Mouse (Mus musculus): ENCODE measurements around the gene Zfp609.
A peak's percentile ranks its signal among the peaks of the same experiment; 100 is the strongest.

The Zfp609 gene

DNA sequence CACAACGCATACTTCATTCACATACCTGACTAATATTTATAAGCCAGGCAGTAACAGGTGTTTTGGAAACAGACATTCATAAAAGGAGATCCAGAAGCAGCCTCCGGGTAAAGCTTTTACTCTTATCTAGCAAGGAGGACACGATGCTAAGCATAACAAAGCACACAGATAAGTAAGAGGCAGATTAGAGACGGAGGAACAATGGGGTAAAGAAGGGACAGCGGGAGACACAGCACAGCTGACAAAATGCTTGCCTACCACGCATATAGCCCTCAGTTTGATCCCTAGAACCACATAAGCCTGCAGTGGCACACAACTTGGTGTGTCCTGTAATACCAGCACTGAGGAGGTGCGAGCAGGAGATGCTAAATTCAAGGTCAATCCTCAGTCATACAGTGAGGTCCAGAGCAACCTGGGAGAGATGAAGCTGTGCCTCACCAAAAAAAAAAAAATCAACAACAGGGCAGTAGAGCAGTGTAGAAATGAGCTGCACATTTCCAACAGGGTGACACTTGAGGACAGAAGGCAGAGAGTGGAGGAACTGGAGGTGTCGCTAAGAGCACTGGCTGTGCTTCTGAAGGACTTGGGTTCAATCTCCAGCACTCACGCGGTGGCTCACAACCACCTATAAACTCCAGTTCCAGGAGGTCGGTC lies 56.2 kb downstream of the Zfp609 start:
- no peak for DNase-seq (ENCODE audit: low read depth, low spot score)

DNA sequence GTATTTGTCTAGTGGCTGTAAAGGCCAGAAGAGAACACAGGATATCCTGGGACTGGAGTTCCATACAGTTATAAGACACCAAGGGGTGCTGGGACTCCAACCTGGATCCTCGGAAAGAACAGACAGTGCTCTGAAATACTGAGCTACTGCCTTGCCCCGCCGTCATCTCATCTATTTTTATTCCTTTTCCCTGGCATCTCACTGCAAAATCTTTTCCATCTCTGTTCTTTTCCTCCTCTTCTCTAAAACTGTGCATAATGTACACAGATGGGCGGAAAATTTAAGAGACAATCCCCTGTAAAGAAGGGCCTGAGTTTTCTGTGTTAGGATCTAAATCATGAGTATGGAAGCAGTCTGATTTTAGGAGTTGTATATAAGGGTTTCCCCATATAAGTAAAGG lies 64.6 kb downstream of the Zfp609 start:
- DNase-seq (ENCODE audit: low read depth, low spot score): no peak

DNA sequence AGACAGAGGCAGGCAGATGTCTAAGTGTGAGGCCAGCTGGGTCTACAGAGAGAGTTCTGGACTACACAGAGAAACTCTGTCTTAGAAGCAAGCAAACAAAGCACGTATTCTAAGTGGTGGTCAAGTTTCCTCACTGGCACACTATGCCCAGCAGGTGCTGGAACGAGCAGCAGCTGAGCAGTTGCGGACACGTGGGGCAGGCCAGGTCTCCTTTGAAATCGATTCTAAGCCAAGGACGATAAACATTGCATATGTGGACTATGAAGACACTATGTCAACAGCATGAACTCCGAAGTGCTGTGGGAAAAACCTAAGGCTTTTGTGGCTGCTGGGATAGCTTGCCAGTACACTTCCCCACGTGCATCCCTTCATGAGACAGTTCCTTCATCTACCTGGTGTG lies 67.4 kb downstream of the Zfp609 start:
- no peak for DNase-seq (ENCODE audit: low read depth, low spot score)

- no peak for DNase-seq (ENCODE audit: low read depth, low spot score)
Measured at GRCm38 (mm10) chr9:65759256-65759655, 68.1 kb downstream of the Zfp609 start.

GRCm38 (mm10) chr9:65757826-65758225 lies 69.5 kb downstream of the Zfp609 start:
- DNase-seq (ENCODE audit: low read depth, low spot score): no peak

DNA sequence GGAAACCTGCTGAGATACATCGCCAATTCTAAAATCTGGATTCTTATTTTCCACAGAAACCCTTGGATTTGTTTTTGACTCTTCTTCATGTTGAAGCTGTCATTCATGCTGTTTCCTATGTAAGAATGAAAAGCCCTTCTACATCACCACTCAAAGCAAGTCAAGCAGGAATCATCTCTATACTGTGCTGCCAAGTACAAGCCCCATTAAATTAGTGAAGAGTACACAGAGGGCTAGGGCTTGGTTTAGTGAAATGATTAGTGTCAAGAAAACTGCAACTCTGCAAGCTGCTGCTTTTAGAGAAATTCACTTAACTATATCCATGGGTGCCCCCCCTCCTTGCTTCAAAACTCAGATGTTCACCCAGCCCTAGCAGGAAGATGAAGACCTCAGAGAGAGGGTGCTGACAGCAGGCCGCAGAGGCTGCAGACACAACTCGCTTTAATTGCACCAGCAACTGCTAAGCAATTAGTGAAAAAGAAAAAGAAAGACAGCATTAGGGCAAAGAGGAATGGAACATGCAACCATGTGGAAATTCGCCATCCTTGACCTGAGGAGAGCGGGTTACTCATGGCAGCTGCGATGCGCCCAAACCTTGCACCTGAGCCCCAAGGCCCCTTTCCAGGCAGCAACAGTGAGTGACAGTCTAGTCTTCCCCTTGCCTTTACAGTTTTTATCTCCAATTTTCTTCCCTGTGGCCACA lies 71.5 kb downstream of the Zfp609 start:
- no peak for DNase-seq (ENCODE audit: low read depth, low spot score)

DNA sequence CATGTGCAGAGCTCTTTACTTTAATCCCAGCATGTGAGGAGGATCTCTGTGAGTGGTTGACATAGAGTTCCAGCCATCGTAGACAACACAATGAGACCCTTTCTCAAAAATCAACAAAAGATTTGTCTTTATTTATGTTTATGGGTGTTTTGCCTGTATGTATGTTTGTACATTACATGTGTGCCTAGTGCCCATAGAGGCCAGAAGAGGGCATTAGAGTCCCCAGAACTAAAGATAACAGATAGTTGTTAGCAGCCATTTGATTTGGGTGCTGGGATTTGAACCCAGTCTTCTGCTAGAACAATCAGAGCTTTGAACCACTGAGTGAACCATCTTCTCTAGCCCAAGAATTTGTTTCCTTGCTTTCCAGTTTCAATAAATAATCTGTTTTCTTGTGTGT lies 72.2 kb downstream of the Zfp609 start:
- DNase-seq (ENCODE audit: low read depth, low spot score): no peak

GRCm38 (mm10) chr9:65752632-65753031 lies 74.7 kb downstream of the Zfp609 start:
- DNase-seq (ENCODE audit: low read depth, low spot score): peak; percentile 12

GRCm38 (mm10) chr9:65751906-65752305 lies 75.5 kb downstream of the Zfp609 start:
- DNase-seq (ENCODE audit: low read depth, low spot score): no peak

DNA sequence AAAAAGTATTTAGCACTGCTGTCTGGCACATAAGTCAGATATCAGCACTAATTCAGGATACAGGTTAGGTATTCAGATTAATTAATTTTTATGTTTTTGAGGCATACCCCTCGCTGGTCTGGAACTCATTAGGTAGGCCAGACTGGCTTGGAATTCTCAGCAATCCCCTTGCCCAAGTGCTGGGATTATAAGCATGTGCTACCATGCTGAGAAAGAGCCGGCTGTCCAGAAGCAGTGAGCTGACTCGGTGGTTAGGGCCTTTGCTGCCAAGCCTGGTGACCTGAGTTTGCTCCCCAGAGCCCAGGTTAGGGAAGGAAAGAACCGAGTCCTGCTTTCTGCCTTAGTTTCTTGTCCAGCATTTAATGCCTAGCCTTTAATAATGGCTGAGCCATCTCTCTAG lies 79.3 kb downstream of the Zfp609 start:
- DNase-seq (ENCODE audit: low read depth, low spot score): no peak

GRCm38 (mm10) chr9:65746479-65746878 lies 80.9 kb downstream of the Zfp609 start:
- no peak for DNase-seq (ENCODE audit: low read depth, low spot score)

DNA sequence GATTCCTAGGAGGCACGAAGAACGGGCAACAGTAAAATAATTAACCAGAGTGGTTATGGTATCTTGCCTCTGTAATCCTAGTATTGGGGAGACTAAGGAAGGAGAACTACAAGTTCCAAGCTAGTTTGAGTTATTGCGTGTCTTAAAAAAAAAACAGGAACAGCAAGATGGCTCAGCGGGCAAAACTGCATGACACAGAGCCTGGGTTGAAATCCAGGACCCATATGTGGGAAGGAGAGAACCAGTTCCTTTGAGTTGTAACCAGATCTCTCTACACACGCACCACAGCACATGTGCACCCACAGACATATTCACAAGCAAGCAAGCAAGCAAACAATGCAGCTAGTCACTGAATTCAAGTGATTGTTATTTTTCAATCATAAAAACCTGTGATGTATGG lies 81.9 kb downstream of the Zfp609 start:
- DNase-seq (ENCODE audit: low read depth, low spot score): no peak

GRCm38 (mm10) chr9:65744171-65745082 lies 82.9 kb downstream of the Zfp609 start:
- no peak for DNase-seq (ENCODE audit: low read depth, low spot score)

- DNase-seq (ENCODE audit: low read depth, low spot score): no peak
Measured at GRCm38 (mm10) chr9:65743809-65744170, 83.6 kb downstream of the Zfp609 start.

GRCm38 (mm10) chr9:65743322-65743721 lies 84.0 kb downstream of the Zfp609 start:
- DNase-seq (ENCODE audit: low read depth, low spot score): no peak

GRCm38 (mm10) chr9:65742777-65743176 lies 84.6 kb downstream of the Zfp609 start:
- DNase-seq (ENCODE audit: low read depth, low spot score): no peak

GRCm38 (mm10) chr9:65741066-65741852 lies 86.1 kb downstream of the Zfp609 start:
- peak; percentile 20 for DNase-seq (ENCODE audit: low read depth, low spot score)

- DNase-seq (ENCODE audit: low read depth, low spot score): no peak
Measured at GRCm38 (mm10) chr9:65734931-65735330, 92.4 kb downstream of the Zfp609 start.

DNA sequence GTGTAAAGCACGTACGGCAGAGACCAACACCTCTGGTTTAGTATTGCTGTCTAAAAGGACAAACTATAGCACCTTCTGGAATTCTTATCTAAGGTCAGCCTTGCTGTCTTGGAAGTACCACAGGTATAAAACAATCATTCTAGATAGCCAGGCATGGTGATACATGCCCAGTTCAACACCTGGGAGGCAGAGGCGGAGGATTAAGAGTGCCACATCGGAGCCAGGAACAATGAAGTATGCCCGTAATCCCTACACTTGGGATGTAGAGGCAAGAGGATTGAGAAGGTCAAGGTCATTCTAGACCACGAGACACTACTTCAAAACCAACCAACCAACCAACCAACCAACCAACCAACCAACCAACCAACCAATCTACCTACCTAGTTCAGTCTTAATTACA lies 98.8 kb downstream of the Zfp609 start:
- no peak for DNase-seq (ENCODE audit: low read depth, low spot score)

- DNase-seq (ENCODE audit: low read depth, low spot score): no peak
Measured at GRCm38 (mm10) chr9:65727491-65727890, 99.9 kb downstream of the Zfp609 start.

GRCm38 (mm10) chr9:65726431-65726830 lies 100.9 kb downstream of the Zfp609 start:
- DNase-seq (ENCODE audit: low read depth, low spot score): no peak

DNA sequence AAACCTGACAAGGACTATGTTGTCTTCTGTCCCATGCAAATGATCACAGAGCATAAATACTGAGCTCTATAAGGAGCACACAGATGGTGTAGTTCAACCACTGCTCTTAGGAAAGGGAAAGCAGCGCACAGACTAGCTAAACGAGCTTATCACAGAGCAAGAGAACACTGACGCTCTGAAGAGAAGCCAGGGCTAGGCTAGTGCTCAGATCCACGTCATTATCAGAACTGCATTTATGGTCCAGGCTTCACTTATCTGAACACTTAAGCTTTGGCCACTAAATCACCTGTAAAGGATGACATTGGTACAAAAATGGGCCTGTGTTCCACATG lies 102.1 kb downstream of the Zfp609 start:
- DNase-seq (ENCODE audit: low read depth, low spot score): no peak
